Mouse (Mus musculus) midbrain, embryonic 10.5 days (tissue): ENCODE results near the gene Vsx2. TPM values are rescaled to one million over a fixed set of nuclear protein-coding genes. Genes with fewer than 3 reads are reported as not detected.

Experiments
- DNase-seq: peaks from one replicate; pipeline ENCODE4 v3.0.0-alpha.2; 2017; ENCODE audit warnings: low spot score
- H3K27ac ChIP-seq: fragments of 300-500 bp; sonication (generic); replicated peaks from 2 replicates; pipeline ENCODE4 v1.5.1; 2016; ENCODE audit warnings: mild to moderate bottlenecking
- H3K27me3 ChIP-seq: fragments of 300-500 bp; sonication (generic); 2 replicates; pipeline ENCODE4 v1.6.1; 2016; ENCODE audit warnings: low read depth, mild to moderate bottlenecking; ENCODE audit not compliant: poor library complexity, severe bottlenecking
- H3K36me3 ChIP-seq: fragments of 300-500 bp; sonication (generic); 2 replicates; pipeline ENCODE4 v1.6.1; 2016; ENCODE audit warnings: mild to moderate bottlenecking, moderate library complexity
- H3K4me1 ChIP-seq: fragments of 300-500 bp; sonication (generic); 2 replicates; pipeline ENCODE4 v1.6.1; 2016
- H3K4me3 ChIP-seq: fragments of 300-500 bp; sonication (generic); 2 replicates; pipeline ENCODE4 v1.5.1; 2016; ENCODE audit warnings: mild to moderate bottlenecking, moderate library complexity
- H3K9me3 ChIP-seq: fragments of 300-500 bp; sonication (generic); replicated peaks from 2 replicates; pipeline ENCODE4 v1.6.1; 2016; ENCODE audit warnings: mild to moderate bottlenecking
- WGBS: fragments of 180-500 bp; shearing (Covaris S2); methylation state at CpG from one replicate; pipeline ENCODE4 v1.1.7; 2016; 5-methylcytosine and 5-hydroxymethylcytosine counted together
- polyA plus RNA-seq: library from polyadenylated mRNA; unstranded; fragments of >200 nt; fragmentation: Nextera tagmentation; extraction: Ambion mirVana; gene quantifications from 2 replicates; pipeline ENCODE4 v1.2.1, GENCODE M21; 2016

Vsx2 gene
- polyA plus RNA-seq, 1 experiment from 2014 or later, result 1.9 TPM

GRCm38 (mm10) chr12:84625116-84625515 is 55.6 kb downstream of the Vsx2 start:
- Histone ChIP-seq H3K4me1 (peaks cover 13% of the 10 kb centered on the region), H3K27ac (peak overlapping the region; percentile 68), H3K27me3 (peaks cover 38% of the 10 kb centered on the region), H3K9me3 (no peaks in the 10 kb centered on the region), H3K36me3 (no peaks in the 10 kb centered on the region), H3K4me3 (peak overlapping the region; percentile 34)
- WGBS, result 5% methylated on average over 9 of the region's 9 CpGs
- no peak for DNase-seq

- H3K36me3 ChIP-seq, result no peaks in the 10 kb centered on the region
- 0 out of 2 replicates have a peak, but pooled peaks cover under 1% of the 10 kb centered on the region for H3K27me3 ChIP-seq
- H3K9me3 ChIP-seq, result no peaks in the 10 kb centered on the region
- 77% methylated on average over 3 of the region's 3 CpGs for WGBS
- H3K4me1 ChIP-seq, result no peaks in the 10 kb centered on the region
- H3K27ac ChIP-seq, result no peak overlapping the region
- no peak for DNase-seq
- H3K4me3 ChIP-seq, result no peak overlapping the region
Measured at GRCm38 (mm10) chr12:84631867-84632266, 62.3 kb downstream of the Vsx2 start.

GRCm38 (mm10) chr12:84640253-84640652 is 70.7 kb downstream of the Vsx2 start:
- Histone ChIP-seq H3K4me1 (peaks cover 19% of the 10 kb centered on the region), H3K9me3 (no peaks in the 10 kb centered on the region), H3K4me3 (no peak overlapping the region), H3K27ac (no peak overlapping the region), H3K36me3 (no peaks in the 10 kb centered on the region), H3K27me3 (peaks cover 58% of the 10 kb centered on the region)
- no peak for DNase-seq
- WGBS, result 7% methylated on average over 6 of the region's 6 CpGs

GRCm38 (mm10) chr12:84640654-84641053 is 71.1 kb downstream of the Vsx2 start, which contains the start of gene Vrtn:
TSS of gene Vrtn (plus strand) at chr12:84641019.
- DNase-seq, result no peak
- no peaks in the 10 kb centered on the region for H3K36me3 ChIP-seq
- H3K4me3 ChIP-seq, result 0 out of 2 replicates have a peak within 1 kb of the TSS, but pooled peaks have one; percentile 4
- peaks cover 59% of the 10 kb centered on the region for H3K27me3 ChIP-seq
- H3K27ac ChIP-seq, result no peak within 1 kb of the TSS
- H3K9me3 ChIP-seq, result no peaks in the 10 kb centered on the region
- WGBS, result 6% methylated on average over 9 of the region's 9 CpGs
- H3K4me1 ChIP-seq, result peaks cover 19% of the 10 kb centered on the region

Other genes starting within 250 kb of the Vsx2 start
- 47.6 and 49.9 TPM in 2 replicates for gene Coq6, start 208.1 kb upstream of the Vsx2 start, polyA plus RNA-seq
- gene Fam161b, start 207.9 kb upstream of the Vsx2 start, polyA plus RNA-seq, result 5.9 and 8.0 TPM in 2 replicates
- gene Entpd5, start 160.7 kb upstream of the Vsx2 start, polyA plus RNA-seq, result 8.0 and 8.4 TPM in 2 replicates
- 0.94 and 1.1 TPM in 2 replicates for gene Bbof1, start 160.7 kb upstream of the Vsx2 start, polyA plus RNA-seq
- 23.7 and 25.2 TPM in 2 replicates for gene Rnf113a2, start 152.6 kb upstream of the Vsx2 start, polyA plus RNA-seq
- gene Aldh6a1, start 118.8 kb upstream of the Vsx2 start, polyA plus RNA-seq, result 16.5 and 20.2 TPM in 2 replicates
- 31.4 and 37.4 TPM in 2 replicates for gene Lin52, start 118.3 kb upstream of the Vsx2 start, polyA plus RNA-seq
- 13.3 TPM in 2 replicates for gene Abcd4, start 47.7 kb downstream of the Vsx2 start, polyA plus RNA-seq
- not detected in 2 replicates for gene Vrtn, start 71.3 kb downstream of the Vsx2 start, polyA plus RNA-seq
- 0.10 and 0.15 TPM in 2 replicates for gene Syndig1l, start 129.1 kb downstream of the Vsx2 start, polyA plus RNA-seq
- 82.7 and 93.0 TPM in 2 replicates for gene Npc2, start 203.4 kb downstream of the Vsx2 start, polyA plus RNA-seq
- gene Isca2, start 203.5 kb downstream of the Vsx2 start, polyA plus RNA-seq, result 162 and 190 TPM in 2 replicates